Mouse (Mus musculus) MEL (cell line): ENCODE measurements around the gene Fbln2. TPM values are rescaled to one million over a fixed set of nuclear protein-coding genes. Genes with fewer than 3 reads are reported as not detected.

Experiments
- DNase-seq: peaks from one replicate; pipeline ENCODE4 v3.0.0; 2011; ENCODE audit warnings: low read depth, low spot score
- H3K27ac ChIP-seq: 2 replicates; pipeline ENCODE4 v1.5.1; 2012; ENCODE audit warnings: low read depth, mild to moderate bottlenecking, control low read depth, low read length, moderate library complexity; ENCODE audit not compliant: control insufficient read depth
- H3K27me3 ChIP-seq, 2 experiments: fragments of 150-350 bp in 1 of 2; sonication (generic) in 1 of 2; 2 replicates each; pipeline ENCODE4 v1.6.1; 2012; ENCODE audit warnings: low read length in 2 of 2, mild to moderate bottlenecking in 2 of 2, improper control_type of control experiment in 1 of 2, moderate library complexity in 1 of 2; ENCODE audit not compliant: insufficient read depth in 2 of 2, control insufficient read depth in 1 of 2
- H3K36me3 ChIP-seq, 2 experiments: 2 replicates each; pipeline ENCODE4 v1.6.1; 2012 to 2014; ENCODE audit warnings: low read length in 2 of 2, improper control_type of control experiment in 1 of 2, inconsistent platforms in 1 of 2, mild to moderate bottlenecking in 1 of 2; ENCODE audit not compliant: insufficient read depth in 2 of 2, control insufficient read depth in 1 of 2
- H3K4me1 ChIP-seq, 2 experiments: fragments of 150-350 bp in 1 of 2; sonication (generic) in 1 of 2; 2 replicates each; pipeline ENCODE4 v1.6.1; 2012; ENCODE audit warnings: low read length in 2 of 2, improper control_type of control experiment in 1 of 2, mild to moderate bottlenecking in 1 of 2; ENCODE audit not compliant: insufficient read depth in 2 of 2, control insufficient read depth in 1 of 2
- H3K4me3 ChIP-seq, 2 experiments: fragments of 150-350 bp in 1 of 2; sonication (generic) in 1 of 2; 2 replicates each; pipeline ENCODE4 v1.5.1; 2012; ENCODE audit warnings: low read depth in 2 of 2, low read length in 2 of 2, mild to moderate bottlenecking in 2 of 2, moderate library complexity in 2 of 2, control low read depth in 1 of 2, improper control_type of control experiment in 1 of 2; ENCODE audit not compliant: control insufficient read depth in 1 of 2, insufficient read depth in 1 of 2
- H3K79me2 ChIP-seq: 2 replicates; pipeline ENCODE4 v1.6.1; 2012; ENCODE audit warnings: mild to moderate bottlenecking, low read length, moderate library complexity; ENCODE audit not compliant: control insufficient read depth, poor library complexity, insufficient read depth
- H3K9ac ChIP-seq: 2 replicates; pipeline ENCODE4 v1.6.1; 2012; ENCODE audit warnings: low read depth, mild to moderate bottlenecking, control low read depth, low read length, moderate library complexity; ENCODE audit not compliant: control insufficient read depth, poor library complexity, severe bottlenecking
- H3K9me3 ChIP-seq: fragments of 150-350 bp; sonication (generic); replicated peaks from 2 replicates; pipeline ENCODE4 v1.6.1; 2012; ENCODE audit warnings: mild to moderate bottlenecking, low read length, improper control_type of control experiment, moderate library complexity; ENCODE audit not compliant: insufficient read depth
- CHD1 ChIP-seq: IDR thresholded peaks from 2 replicates; pipeline ENCODE4 v1.6.1; 2012; ENCODE audit warnings: low read depth, mild to moderate bottlenecking, inconsistent platforms, low read length, improper control_type of control experiment
- CHD2 ChIP-seq: IDR thresholded peaks from 2 replicates; pipeline ENCODE4 v1.6.1; 2011; ENCODE audit warnings: low read length, improper control_type of control experiment
- ELF1 ChIP-seq: IDR thresholded peaks from 2 replicates; pipeline ENCODE4 v1.6.1; 2014; ENCODE audit warnings: low read depth, mild to moderate bottlenecking, inconsistent platforms, low read length, improper control_type of control experiment, moderate library complexity
- EP300 ChIP-seq, 2 experiments: IDR thresholded peaks; 2 replicates each; pipeline ENCODE4 v1.6.1; 2011; ENCODE audit warnings: improper control_type of control experiment in 2 of 2, low read length in 2 of 2, low read depth in 1 of 2, mild to moderate bottlenecking in 1 of 2
- ETS1 ChIP-seq: IDR thresholded peaks from 2 replicates; pipeline ENCODE4 v1.6.1; 2012; ENCODE audit warnings: low read depth, mild to moderate bottlenecking, inconsistent platforms, low read length, improper control_type of control experiment, moderate library complexity
- GABPA ChIP-seq: IDR thresholded peaks from 2 replicates; pipeline ENCODE4 v1.6.1; 2012; ENCODE audit warnings: low read depth, mild to moderate bottlenecking, inconsistent platforms, low read length, improper control_type of control experiment, moderate library complexity
- GATA1 ChIP-seq: IDR thresholded peaks from 2 replicates; pipeline ENCODE4 v1.6.1; 2011; ENCODE audit warnings: low read depth, low read length, improper control_type of control experiment
- HCFC1 ChIP-seq: IDR thresholded peaks from 2 replicates; pipeline ENCODE4 v1.6.1; 2012; ENCODE audit warnings: low read depth, mild to moderate bottlenecking, inconsistent platforms, low read length, improper control_type of control experiment, moderate library complexity
- JUND ChIP-seq: IDR thresholded peaks from 2 replicates; pipeline ENCODE4 v1.6.1; 2011; ENCODE audit warnings: low read depth, mild to moderate bottlenecking, improper control_type of control experiment, low read length
- MAFK ChIP-seq: IDR thresholded peaks from 2 replicates; pipeline ENCODE4 v1.6.1; 2011; ENCODE audit warnings: low read depth, mild to moderate bottlenecking, low read length, improper control_type of control experiment, borderline replicate concordance
- MAZ ChIP-seq: IDR thresholded peaks from 2 replicates; pipeline ENCODE4 v1.6.1; 2012; ENCODE audit warnings: low read depth, mild to moderate bottlenecking, inconsistent platforms, low read length, improper control_type of control experiment
- MEF2A ChIP-seq: IDR thresholded peaks from 2 replicates; pipeline ENCODE4 v1.6.1; 2014; ENCODE audit warnings: low read depth, mild to moderate bottlenecking, inconsistent platforms, low read length, improper control_type of control experiment; ENCODE audit not compliant: poor library complexity, insufficient replicate concordance, severe bottlenecking; ENCODE audit errors: extremely low read depth
- MYB ChIP-seq: IDR thresholded peaks from 2 replicates; pipeline ENCODE4 v1.6.1; 2011; ENCODE audit warnings: mild to moderate bottlenecking, low read depth, low read length, improper control_type of control experiment
- MYC ChIP-seq: IDR thresholded peaks from 2 replicates; pipeline ENCODE4 v1.6.1; 2011; ENCODE audit warnings: low read depth, mild to moderate bottlenecking, low read length, improper control_type of control experiment, moderate library complexity
- NELFE ChIP-seq: IDR thresholded peaks from 2 replicates; pipeline ENCODE4 v1.6.1; 2011; ENCODE audit warnings: low read depth, low read length, improper control_type of control experiment
- POLR2A ChIP-seq, 2 experiments: IDR thresholded peaks; 2 replicates each; pipeline ENCODE4 v1.6.1; 2011 to 2012; ENCODE audit warnings: low read length in 2 of 2, mild to moderate bottlenecking in 2 of 2, control low read depth in 1 of 2, improper control_type of control experiment in 1 of 2, low read depth in 1 of 2, moderate library complexity in 1 of 2; ENCODE audit not compliant: control insufficient read depth in 1 of 2, insufficient read depth in 1 of 2, poor library complexity in 1 of 2
- RAD21 ChIP-seq: IDR thresholded peaks from 2 replicates; pipeline ENCODE4 v1.6.1; 2011; ENCODE audit warnings: mild to moderate bottlenecking, low read depth, low read length, improper control_type of control experiment
- SIN3A ChIP-seq: IDR thresholded peaks from 2 replicates; pipeline ENCODE4 v1.6.1; 2012; ENCODE audit warnings: low read length, improper control_type of control experiment, inconsistent platforms
- TBP ChIP-seq: IDR thresholded peaks from 2 replicates; pipeline ENCODE4 v1.8.0; 2011; ENCODE audit warnings: low read depth, low read length, improper control_type of control experiment
- UBTF ChIP-seq: IDR thresholded peaks from 2 replicates; pipeline ENCODE4 v1.6.1; 2012; ENCODE audit warnings: low read depth, mild to moderate bottlenecking, inconsistent platforms, low read length, improper control_type of control experiment, moderate library complexity, borderline replicate concordance; ENCODE audit not compliant: insufficient read depth
- USF2 ChIP-seq, 2 experiments: IDR thresholded peaks; 2 replicates each; pipeline ENCODE4 v1.6.1; 2011 to 2012; ENCODE audit warnings: improper control_type of control experiment in 2 of 2, low read length in 2 of 2, borderline replicate concordance in 1 of 2, inconsistent platforms in 1 of 2, low read depth in 1 of 2, mild to moderate bottlenecking in 1 of 2; ENCODE audit not compliant: insufficient read depth in 1 of 2
- ZC3H11A ChIP-seq: IDR thresholded peaks from 2 replicates; pipeline ENCODE4 v1.6.1; 2012; ENCODE audit warnings: low read depth, mild to moderate bottlenecking, inconsistent platforms, low read length, improper control_type of control experiment
- ZNF384 ChIP-seq: IDR thresholded peaks from 2 replicates; pipeline ENCODE4 v1.6.1; 2012; ENCODE audit warnings: low read depth, mild to moderate bottlenecking, inconsistent platforms, low read length, improper control_type of control experiment
- polyA plus RNA-seq, 2 experiments: library from polyadenylated mRNA; stranded (reverse) in 1 of 2; unstranded in 1 of 2; fragments of >175 nt in 1 of 2; fragments of >200 nt in 1 of 2; gene quantifications; 2 replicates each; pipeline versions ENCODE4 v1.2.1 to v1.2.4; 2012; ENCODE audit warnings: low replicate concordance in 2 of 2, low read depth in 1 of 2; ENCODE audit not compliant: insufficient read length in 2 of 2, insufficient read depth in 1 of 2, missing spikeins in 1 of 2
- total RNA-seq: library from RNA; depleted of rRNA; stranded (reverse); fragments of 300-350 nt; gene quantifications from 2 replicates; pipeline ENCODE4 v1.2.3, GENCODE M21; 2012

Fbln2 gene
- total and polyA plus RNA-seq, 3 experiments: 1.9 to 2.3 TPM; not detected in 1

DNA sequence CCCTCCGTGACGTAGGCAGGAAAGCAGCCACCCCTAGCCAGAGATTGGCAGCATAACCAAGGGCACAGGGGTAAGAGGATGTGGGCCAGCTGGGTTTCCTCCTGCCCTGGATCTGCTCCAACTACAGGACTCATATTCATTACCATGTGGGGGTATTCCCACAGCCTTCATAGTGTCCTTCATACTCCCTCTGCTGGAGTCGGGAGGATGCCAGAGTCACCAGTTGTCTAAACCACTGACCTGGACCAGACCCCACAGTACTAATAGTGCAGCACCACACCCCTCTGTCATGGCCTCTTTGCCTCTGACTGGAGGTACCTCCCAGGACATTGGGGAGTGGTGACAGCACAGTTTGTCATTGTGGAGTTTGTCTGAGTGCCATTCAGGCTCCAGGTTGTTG is 38.0 kb upstream of the Fbln2 start:
- Histone ChIP-seq H3K79me2 (no peaks in the 10 kb centered on the region), H3K9ac (no peak overlapping the region), H3K36me3 (peaks cover 0 to 13% of the 10 kb centered on the region in 2 experiments; a peak in 2 of 4 replicates), H3K4me1 (peaks cover 0 to 32% of the 10 kb centered on the region in 2 experiments; a peak in 3 of 4 replicates), H3K9me3 (no peaks in the 10 kb centered on the region), H3K27ac (no peak overlapping the region), H3K27me3 (no peaks in the 10 kb centered on the region; a peak in 1 of 4 replicates), H3K4me3 (no peak overlapping the region)
- DNase-seq: no peak
- TF ChIP-seq ELF1: no peak
- no peak for TF ChIP-seq GATA1
- no peak for TF ChIP-seq EP300 (IDR thresholded peaks at IDR 0.05; ENCODE audit: low read depth in 1 of 2, low read length in 2 of 2)
- no peak for TF ChIP-seq MAZ
- TF ChIP-seq CHD2: no peak
- TF ChIP-seq MYC: no peak
- no peak for TF ChIP-seq RAD21
- no peak for TF ChIP-seq ETS1
- no peak for TF ChIP-seq HCFC1
- TF ChIP-seq NELFE: no peak
- TF ChIP-seq USF2 (IDR thresholded peaks at IDR 0.05; ENCODE audit: borderline replicate concordance in 1 of 2, insufficient read depth in 1 of 2, low read depth in 1 of 2, low read length in 2 of 2): no peak
- TF ChIP-seq TBP: no peak
- no peak for TF ChIP-seq ZC3H11A

DNA sequence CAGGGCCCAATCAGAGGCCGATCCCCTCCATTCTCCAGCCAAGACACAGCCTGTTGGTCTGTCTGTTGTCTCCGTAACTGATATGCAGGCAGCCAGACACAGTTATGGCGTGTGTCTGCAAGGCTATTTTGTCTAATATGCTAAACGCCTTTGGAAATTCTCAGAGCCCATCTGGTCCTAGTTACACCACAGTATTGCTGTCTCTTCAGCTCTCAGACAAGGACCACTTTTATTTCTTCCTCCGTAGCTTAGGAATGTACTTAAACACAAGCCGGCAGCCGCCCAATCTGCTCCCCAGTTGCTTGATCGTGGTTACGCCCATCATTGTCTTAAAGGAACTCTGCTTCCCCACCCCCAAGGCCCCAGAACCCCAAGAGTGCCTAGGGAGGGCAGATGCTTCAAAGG is 31.5 kb upstream of the Fbln2 start:
- Histone ChIP-seq H3K4me3 (no peak overlapping the region), H3K4me1 (peaks cover 0 to 7% of the 10 kb centered on the region in 2 experiments; a peak in 2 of 4 replicates), H3K79me2 (no peaks in the 10 kb centered on the region), H3K27me3 (no peaks in the 10 kb centered on the region; a peak in 1 of 4 replicates), H3K27ac (no peak overlapping the region), H3K9me3 (no peaks in the 10 kb centered on the region), H3K9ac (no peak overlapping the region)
- no peak for DNase-seq
- TF ChIP-seq GABPA (no peak), MAFK (no peak), MYB (no peak), JUND (no peak), MEF2A (no peak), MYC (no peak), UBTF (no peak), ZNF384 (no peak), POLR2A (IDR thresholded peaks at IDR 0.05; ENCODE audit: control insufficient read depth in 1 of 2, insufficient read depth in 1 of 2, low read depth in 1 of 2, low read length in 2 of 2, poor library complexity in 1 of 2) (no peak), SIN3A (no peak), CHD1 (no peak)
- TF ChIP-seq, all 39 proteins: peak for 0
- H3K36me3 ChIP-seq: no peaks in the 10 kb centered on the region; a peak in 1 of 4 replicates
